Mouse (Mus musculus) heart, postnatal 14 days (tissue): Measurements from ENCODE around the gene Dhps. TPM values are rescaled to one million over a fixed set of nuclear protein-coding genes. Genes with fewer than 3 reads are reported as not detected.
"Not testable (repeated sequence)": the region's sequence is repeated elsewhere in the genome, so short reads cannot be mapped to it uniquely, and the experiment has no call there.

Source experiments
- DNase-seq, 2 experiments: peaks; one replicate each; pipeline ENCODE4 v3.0.0; 2021 to 2022
- intact Hi-C: fragments of 180-260 bp; cut with DNase I; formaldehyde crosslinking; loops from one replicate; pipeline ENCODE4 v1.15.1; 2025
- total RNA-seq, 2 experiments: library from RNA; stranded (reverse); gene quantifications; 2 replicates each; pipeline ENCODE4 v1.2.3; 2021

Dhps gene
- total RNA-seq, 2 experiments from 2014 or later, result 23.5 to 27.8 TPM

- DNase-seq, result peak; percentile 82 to 91
- intact Hi-C loops, result no loop called here
Observed at GRCm38 (mm10) chr8:85059879-85060616, 11.5 kb upstream of the Dhps start, which contains the start of gene Fbxw9. TSS of gene Fbxw9 (plus strand) at chr8:85060055.

GRCm38 (mm10) chr8:85062603-85063002, 9.0 kb upstream of the Dhps start:
- intact Hi-C loops, result no loop called here
- DNase-seq, result no peak

DNA sequence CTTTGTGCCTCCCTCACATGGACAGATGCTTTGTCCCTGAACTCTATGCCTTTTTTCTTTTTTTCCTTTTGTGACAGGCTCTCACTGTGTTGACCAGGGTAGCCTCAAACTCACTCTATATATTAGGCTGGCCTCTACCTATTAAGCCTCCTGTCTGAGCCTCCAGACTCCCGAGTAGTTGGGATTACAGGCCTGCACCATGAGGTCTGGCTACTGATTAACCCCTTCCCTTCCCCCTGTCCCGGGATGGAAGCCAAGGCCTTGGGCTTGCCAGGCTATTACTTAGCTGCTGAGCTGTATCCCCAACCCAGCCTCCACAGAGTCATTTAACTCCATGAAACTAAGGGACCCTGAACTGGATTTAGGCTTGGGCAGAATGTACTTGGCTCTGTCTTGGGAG, 6.3 kb upstream of the Dhps start:
- DNase-seq, result no peak
- intact Hi-C loops, result no loop called here

GRCm38 (mm10) chr8:85067155-85067554, 4.4 kb upstream of the Dhps start:
- DNase-seq, result no peak
- intact Hi-C loops, result no loop called here

- DNase-seq, result no peak
- intact Hi-C loops, result no loop called here
Observed at GRCm38 (mm10) chr8:85067982-85068381, 3.6 kb upstream of the Dhps start, which contains the start of gene Gm5741. TSS of gene Gm5741 (minus strand) at chr8:85067982.

DNA sequence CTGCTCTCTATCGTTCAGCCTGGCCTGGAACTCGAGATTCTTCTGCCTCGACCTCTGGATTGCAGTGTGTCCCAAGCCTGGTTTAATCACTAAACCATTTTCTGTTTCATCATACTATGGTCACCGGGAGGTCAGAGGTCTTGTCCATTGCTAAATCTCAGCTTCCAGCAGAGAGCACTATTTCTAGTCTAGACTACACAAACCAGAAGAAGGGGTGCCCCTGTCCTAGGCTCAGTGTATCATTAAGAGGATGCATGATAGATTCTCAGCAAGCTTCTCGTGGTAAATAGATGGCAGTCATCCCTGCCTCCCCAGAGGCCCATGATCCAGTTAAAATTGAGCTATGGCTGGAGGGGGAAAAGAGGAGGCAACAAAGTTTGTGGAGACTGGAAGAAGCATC, 516 bp upstream of the Dhps start:
- intact Hi-C loops, result no loop called here
- DNase-seq, result no peak

DNA sequence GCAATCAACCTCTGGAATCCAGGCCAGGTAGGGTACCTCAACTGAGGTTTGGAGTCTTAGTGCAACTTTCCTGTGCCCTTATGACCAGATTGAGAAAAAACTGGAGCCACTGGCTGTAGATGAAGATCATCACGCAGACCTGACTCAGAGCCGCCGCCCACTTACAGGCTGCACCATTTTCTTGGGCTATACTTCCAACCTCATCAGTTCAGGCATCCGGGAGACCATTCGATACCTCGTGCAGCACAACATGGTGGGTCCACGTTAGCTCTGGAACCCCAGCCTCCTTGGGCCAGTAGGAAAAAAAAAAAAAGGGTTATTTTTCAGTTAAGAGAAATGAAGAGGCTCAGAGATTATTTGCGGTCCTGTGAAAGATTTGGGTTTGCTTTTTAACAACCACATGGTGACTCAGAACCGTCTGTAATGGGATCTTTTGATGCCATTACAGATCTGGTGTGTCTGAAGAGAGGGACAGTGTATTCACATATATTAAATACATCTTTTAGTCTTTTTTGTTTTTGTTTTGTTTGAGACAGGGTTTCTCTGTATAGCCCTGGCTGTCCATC, 890 bp downstream of the Dhps start:
- no peak for DNase-seq
- intact Hi-C loops, result no loop called here

DNA sequence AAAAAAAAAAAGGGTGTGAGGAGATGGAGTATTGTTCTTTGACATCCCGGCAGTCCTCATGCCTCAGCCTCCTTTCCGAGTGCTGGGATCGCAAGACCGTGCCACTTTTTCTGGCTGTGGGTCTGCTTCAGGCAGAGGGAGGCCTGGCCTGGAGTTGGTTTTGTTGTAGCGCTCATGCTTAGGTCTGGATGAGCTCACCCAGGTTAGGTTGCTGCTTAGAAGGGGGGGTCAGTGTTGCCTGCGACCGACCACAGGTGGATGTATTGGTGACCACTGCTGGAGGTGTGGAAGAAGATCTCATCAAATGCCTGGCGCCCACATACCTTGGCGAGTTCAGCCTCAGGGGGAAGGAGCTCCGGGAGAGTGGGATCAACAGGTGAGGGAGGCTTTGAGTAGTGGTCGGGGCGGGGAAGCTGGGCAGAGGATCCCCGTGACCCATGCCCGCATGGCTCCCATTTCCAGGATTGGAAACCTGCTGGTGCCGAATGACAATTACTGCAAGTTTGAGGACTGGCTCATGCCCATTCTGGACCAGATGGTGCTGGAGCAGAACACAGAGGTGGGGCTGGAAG, 1.6 kb downstream of the Dhps start:
- intact Hi-C loops, result no loop called here
- no peak for DNase-seq

DNA sequence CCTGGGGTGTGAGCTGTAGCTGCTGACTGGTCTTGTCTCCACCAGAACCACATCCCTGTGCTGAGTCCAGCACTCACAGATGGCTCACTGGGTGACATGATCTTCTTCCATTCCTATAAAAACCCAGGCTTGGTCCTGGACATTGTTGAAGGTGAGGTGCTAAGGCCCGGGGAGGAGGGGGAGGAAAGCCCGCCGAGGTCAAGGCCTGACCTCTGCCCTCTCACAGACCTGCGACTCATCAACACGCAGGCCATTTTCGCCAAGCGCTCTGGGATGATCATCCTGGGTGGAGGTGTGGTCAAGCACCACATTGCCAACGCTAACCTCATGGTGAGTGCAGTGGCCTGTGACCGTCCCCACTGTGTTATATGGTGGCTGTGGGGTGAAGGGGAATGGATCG, 2.6 kb downstream of the Dhps start:
- DNase-seq, result no peak
- intact Hi-C loops, result no loop called here

DNA sequence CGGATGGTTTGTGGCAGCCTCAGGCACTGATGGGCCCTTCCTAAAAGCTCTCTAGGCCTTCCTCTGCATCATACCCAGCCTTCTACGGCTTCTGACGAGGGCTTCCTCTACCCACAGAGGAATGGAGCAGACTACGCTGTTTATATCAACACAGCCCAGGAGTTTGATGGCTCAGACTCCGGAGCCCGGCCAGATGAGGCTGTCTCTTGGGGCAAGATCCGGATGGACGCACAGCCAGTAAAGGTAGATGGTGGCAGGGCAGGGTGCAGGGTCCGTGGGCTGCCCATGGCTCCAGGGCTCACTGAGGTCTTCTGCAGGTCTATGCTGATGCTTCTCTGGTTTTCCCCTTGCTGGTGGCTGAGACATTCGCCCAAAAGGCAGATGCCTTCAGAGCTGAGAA, 3.1 kb downstream of the Dhps start:
- intact Hi-C loops, result loop anchor here (5.0 kb wide), 1 partner anchor 213 kb away; no protein-coding TSS in a partner anchor
- DNase-seq, result no peak

GRCm38 (mm10) chr8:85076001-85076400, 4.4 kb downstream of the Dhps start:
- peak; percentile 51 to 59 for DNase-seq
- intact Hi-C loops, result loop anchor here (2.0 to 5.0 kb wide), 2 partner anchors 95 to 211 kb away; no protein-coding TSS in a partner anchor

DNA sequence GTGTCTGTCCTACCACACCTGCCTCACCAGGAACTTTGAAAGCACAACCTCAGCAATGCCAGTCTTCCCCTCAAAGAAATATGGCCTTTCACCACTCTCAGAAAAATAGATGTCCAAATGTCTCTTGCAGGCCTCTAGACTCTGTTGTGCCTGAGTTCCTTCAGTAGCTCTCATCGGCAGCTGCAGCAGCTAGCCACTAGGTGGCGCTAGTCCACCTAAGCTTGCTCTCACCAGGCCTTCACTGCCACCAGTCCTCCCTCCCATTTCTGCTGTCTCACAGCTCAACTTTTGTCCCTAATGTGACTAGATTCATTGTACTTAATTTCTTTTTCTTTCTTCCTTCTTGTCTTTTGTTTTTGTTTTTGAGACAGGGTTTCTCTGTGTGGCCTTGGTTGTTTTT, 5.4 kb downstream of the Dhps start:
- intact Hi-C loops, result loop anchor here (2.0 to 5.0 kb wide), 2 partner anchors 94 to 210 kb away; no protein-coding TSS in a partner anchor

GRCm38 (mm10) chr8:85080214-85080531, 8.6 kb downstream of the Dhps start:
- intact Hi-C loops, result loop anchor here (5.0 kb wide), 1 partner anchor 322 kb away; no protein-coding TSS in a partner anchor
- DNase-seq, result no peak

More for the DNA sequence above, 5.4 kb downstream of the Dhps start:
- DNase-seq, result peak; percentile 77 to 88

DNA sequence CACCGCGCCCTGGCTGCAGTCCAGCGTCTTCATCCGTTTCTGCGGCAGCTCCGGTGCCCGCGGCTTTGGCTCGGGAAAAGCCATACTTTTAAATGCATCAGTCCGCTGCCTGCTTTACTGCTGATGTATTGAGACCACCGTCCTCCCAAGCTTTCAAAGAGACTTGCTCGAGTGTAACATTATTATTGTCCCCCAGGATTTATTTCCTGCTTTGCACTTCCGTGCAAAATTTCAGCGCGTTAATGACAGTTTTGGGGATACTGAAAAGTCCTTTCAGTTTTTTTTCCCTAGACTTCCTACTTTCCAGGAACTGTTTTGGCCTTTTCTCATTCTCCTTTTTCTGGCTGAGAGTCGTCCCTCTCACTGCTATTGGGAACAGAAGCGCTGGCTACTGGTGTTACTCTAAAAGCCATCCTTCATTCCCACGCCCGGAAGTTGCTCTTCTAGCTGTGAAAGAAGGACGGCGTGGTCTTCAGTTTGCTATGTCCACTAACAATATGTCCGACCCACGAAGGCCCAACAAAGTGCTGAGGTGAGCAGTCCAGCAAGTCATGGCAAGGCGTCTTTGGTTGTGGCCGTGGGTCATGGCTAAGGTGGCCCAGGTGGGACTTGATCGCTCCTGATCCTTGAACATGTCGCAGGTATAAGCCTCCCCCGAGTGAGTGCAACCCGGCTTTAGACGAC, 9.1 kb downstream of the Dhps start, which contains the start of gene Wdr83os:
Wdr83os (plus strand) TSS at position 209 of the 684 bp plus-strand sequence.
- intact Hi-C loops, result loop anchor here (5.0 kb wide), 1 partner anchor 322 kb away; no protein-coding TSS in a partner anchor
- DNase-seq, result peak; percentile 50 to 72

DNA sequence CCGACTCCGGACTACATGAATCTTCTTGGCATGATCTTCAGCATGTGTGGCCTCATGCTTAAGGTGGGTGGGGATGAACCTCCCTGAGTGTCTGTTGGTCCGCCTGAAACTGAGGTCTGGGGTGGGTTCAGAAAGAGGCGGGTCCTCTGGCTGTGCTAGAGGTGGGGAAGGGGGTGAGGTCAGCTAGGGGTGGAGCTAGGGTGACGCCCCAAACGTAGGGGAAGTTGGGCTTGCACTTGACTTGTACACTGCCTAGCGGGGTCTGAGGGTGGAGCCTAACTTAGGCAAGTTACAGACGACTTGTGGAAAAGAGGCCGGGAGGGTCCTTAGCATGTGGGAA, 9.6 kb downstream of the Dhps start, which contains the start of gene Wdr83:
Wdr83 (minus strand) TSS at position 91 of the 340 bp plus-strand sequence.
- DNase-seq, result peak; percentile 26 to 28
- intact Hi-C loops, result loop anchor here (5.0 kb wide), 1 partner anchor 321 kb away; no protein-coding TSS in a partner anchor

- not testable (repeated sequence) for DNase-seq
Observed at GRCm38 (mm10) chr8:85082169-85082568, 10.6 kb downstream of the Dhps start.

GRCm38 (mm10) chr8:85083108-85083813, 11.7 kb downstream of the Dhps start, which contains the start of gene Man2b1:
TSS of gene Man2b1 (plus strand) at chr8:85083270.
- DNase-seq, result peak; percentile 85 to 88
- intact Hi-C loops, result loop anchor here (5.0 kb wide), 1 partner anchor 319 kb away; no protein-coding TSS in a partner anchor

More at GRCm38 (mm10) chr8:85082169-85082568, 10.6 kb downstream of the Dhps start:
- intact Hi-C loops, result loop anchor here (5.0 kb wide), 1 partner anchor 320 kb away; no protein-coding TSS in a partner anchor

DNA sequence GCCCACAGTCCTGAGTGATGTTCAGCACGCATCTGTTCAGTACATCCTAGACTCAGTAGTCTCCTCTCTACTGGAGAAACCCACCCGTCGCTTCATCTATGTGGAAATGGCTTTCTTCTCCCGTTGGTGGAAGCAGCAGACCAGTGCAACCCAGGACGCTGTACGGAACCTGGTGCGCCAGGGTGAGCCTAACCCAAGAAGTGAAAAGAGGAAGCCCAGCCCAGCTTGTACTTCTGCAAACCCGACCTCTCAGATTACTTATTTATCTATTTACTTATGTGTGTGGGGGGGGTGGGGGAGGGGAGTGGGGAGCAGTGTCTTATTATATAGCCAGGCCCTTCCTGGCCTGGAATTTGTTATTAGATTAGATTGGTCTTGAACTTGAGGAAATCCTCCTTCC, 13.1 kb downstream of the Dhps start:
- no peak for DNase-seq

DNA sequence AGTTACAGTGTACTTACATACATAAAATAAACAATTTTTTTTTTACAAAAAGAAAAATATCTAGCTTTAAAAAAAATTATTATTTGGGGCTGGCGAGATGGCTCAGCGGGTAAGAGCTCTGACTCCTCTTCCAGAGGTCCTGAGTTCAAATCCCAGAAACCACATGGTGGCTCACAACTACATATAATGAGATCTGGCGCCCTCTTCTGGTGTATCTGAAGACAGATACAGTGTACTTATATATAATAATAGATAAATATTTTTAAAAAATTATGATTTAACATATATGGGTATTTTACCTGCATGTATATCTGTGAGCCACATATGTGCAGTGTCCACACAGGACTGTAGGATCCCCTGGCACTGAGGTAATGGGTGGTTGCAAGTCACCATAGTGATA, 14.7 kb downstream of the Dhps start:
- DNase-seq, result no peak
- intact Hi-C loops, result no loop called here

More for the DNA sequence above, 13.1 kb downstream of the Dhps start:
- intact Hi-C loops, result loop anchor here (5.0 kb wide), 1 partner anchor 318 kb away; no protein-coding TSS in a partner anchor

DNA sequence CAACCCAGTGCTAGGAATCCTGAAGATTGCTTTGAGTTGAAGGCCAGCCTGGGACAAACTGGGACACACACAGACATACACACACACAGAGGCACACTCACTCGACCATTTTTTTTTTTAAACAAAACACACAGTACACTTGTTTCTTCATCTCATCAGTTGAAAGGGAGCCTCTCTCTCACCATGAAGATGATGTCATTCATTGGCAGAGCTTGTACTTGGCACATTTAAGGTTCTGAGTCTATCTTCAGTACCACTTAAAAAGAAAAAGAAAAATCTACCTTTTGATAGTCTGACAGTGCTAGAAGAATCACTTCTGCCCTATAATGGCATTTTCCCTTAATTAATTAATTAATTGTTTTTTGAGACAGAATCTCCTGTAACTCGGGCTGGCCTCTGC, 17.2 kb downstream of the Dhps start:
- DNase-seq, result no peak
- intact Hi-C loops, result no loop called here
